ENCODE assay signal across 8 mouse cellular contexts in genomic region chr1:153332444-153333295, GRCm38 (mm10). TPM values are rescaled to one million over a fixed set of nuclear protein-coding genes. Genes with fewer than 3 reads are reported as not detected.
DNase-seq lines count a peak whose midpoint lies in the region; ATAC-seq lines count a peak whose summit lies in the region.

Lamc1 (minus strand) TSS chr1:153332786.

- DNase-seq in T-cell, adult 2 months (ENCODE audit: low spot score): peak; percentile 18
- DNase-seq in cerebellum, postnatal 10 days: peak; percentile 94 to 97
- DNase-seq in frontal cortex, postnatal 36 days (ENCODE audit: low spot score in 2 of 2): peak; percentile 75 to 76
- peak; percentile 77 for DNase-seq in hindbrain, embryonic 14.5 days (ENCODE audit: low spot score)
- peak; percentile 63 for DNase-seq in left cerebral cortex, adult 11 months (ENCODE audit: low spot score)
- peak; percentile 94 for DNase-seq in lung, postnatal 36 days
- peak; percentile 96 for DNase-seq in retina, postnatal 1 day
- DNase-seq in thymus, postnatal 4 days: peak; percentile 84

- under 1% methylated on average over 73 of the region's 85 CpGs for WGBS in hindbrain, embryonic 14.5 days

- H3K36me3 ChIP-seq in hindbrain, embryonic 14.5 days (replicated peaks; ENCODE audit: control insufficient read depth, insufficient read depth): no peaks in the 10 kb centered on the region

- H3K9me3 ChIP-seq in hindbrain, embryonic 14.5 days (ENCODE audit: control insufficient read depth, low read length): no peaks in the 10 kb centered on the region

- ATAC-seq in hindbrain, embryonic 14.5 days (ENCODE audit: low FRiP score): peak; percentile 91

- H3K4me3 ChIP-seq in hindbrain, embryonic 14.5 days (replicated peaks; ENCODE audit: low read length): peak within 1 kb of the TSS; percentile 98

- no peaks in the 10 kb centered on the region for H3K27me3 ChIP-seq in hindbrain, embryonic 14.5 days (ENCODE audit: control insufficient read depth, insufficient read depth, low read length)

- H3K27ac ChIP-seq in hindbrain, embryonic 14.5 days: peak within 1 kb of the TSS; percentile 87

- peaks cover 23% of the 10 kb centered on the region for H3K4me1 ChIP-seq in hindbrain, embryonic 14.5 days (replicated peaks; ENCODE audit: control insufficient read depth, insufficient read depth, low read length)

- peak within 1 kb of the TSS; percentile 93 for H3K9ac ChIP-seq in hindbrain, embryonic 14.5 days

- peak within 1 kb of the TSS; percentile 99 for H3K4me2 ChIP-seq in hindbrain, embryonic 14.5 days (replicated peaks)

RNA-seq across cellular contexts. Expression of gene Lamc1, which starts in this region (rescaled TPM):
- polyA plus RNA-seq in hindbrain, embryonic 14.5 days (2014; fragmentation: Nextera tagmentation; extraction: Ambion mirVana): 28.1 and 29.2 TPM in 2 replicates

Comparison
In these comparisons a context has a peak if more than half of its experiments do, and no peak if none do; other contexts are left out.
1. Peak in every context shown above with its lines: DNase-seq, ATAC-seq, H3K4me3 ChIP-seq and H3K27ac ChIP-seq.
2. DNase-seq: peak in every context shown above with its lines; median percentile 96 in retina, postnatal 1 day; 96 in cerebellum, postnatal 10 days; 94 in lung, postnatal 36 days; 84 in thymus, postnatal 4 days; 77 in hindbrain, embryonic 14.5 days; 76 in frontal cortex, postnatal 36 days; 63 in left cerebral cortex, adult 11 months; 18 in T-cell, adult 2 months.